Mouse (Mus musculus): ENCODE results near the gene Ets1. TPM values are rescaled to one million over a fixed set of nuclear protein-coding genes. Genes with fewer than 3 reads are reported as not detected.

The Ets1 gene
- total RNA-seq, 1 experiment from 2014 or later, result 25.9 TPM

GRCm38 (mm10) chr9:32650738-32651137 lies 14.7 kb downstream of the Ets1 start:
- peak in 1 of 2 experiments; percentile 8; a peak in 1 of 4 replicates for ATAC-seq (replicated peaks in 1 of 2; ENCODE audit: insufficient read depth in 1 of 2, low FRiP score in 2 of 2, low TSS enrichment in 1 of 2, low read depth in 1 of 2, poor library complexity in 2 of 2, severe bottlenecking in 2 of 2)

DNA sequence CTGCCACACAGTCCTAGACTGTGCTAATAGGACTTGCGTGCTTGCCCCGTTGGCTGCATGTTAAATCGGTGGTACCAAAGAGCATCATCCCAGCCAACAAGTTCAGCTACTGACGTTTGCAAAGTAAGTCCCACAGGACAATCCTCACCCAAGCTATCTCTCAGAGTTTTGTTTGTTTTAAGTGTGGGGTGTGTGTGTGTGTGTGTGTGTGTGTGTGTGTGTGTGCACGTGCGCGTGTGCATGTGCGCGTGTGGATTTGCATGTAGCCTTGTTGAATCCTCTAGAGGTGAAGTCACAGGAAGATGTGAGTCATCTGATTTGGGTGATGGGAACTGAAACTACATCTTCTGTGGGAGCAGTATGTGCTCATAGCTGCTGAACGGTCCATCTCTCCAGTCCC lies 16.1 kb downstream of the Ets1 start:
- no peak for ATAC-seq (replicated peaks in 1 of 2; ENCODE audit: insufficient read depth in 1 of 2, low FRiP score in 2 of 2, low TSS enrichment in 1 of 2, low read depth in 1 of 2, poor library complexity in 2 of 2, severe bottlenecking in 2 of 2)

- peak; percentile 47 to 64; a peak in 1 of 4 replicates for ATAC-seq (replicated peaks in 1 of 2; ENCODE audit: insufficient read depth in 1 of 2, low FRiP score in 2 of 2, low TSS enrichment in 1 of 2, low read depth in 1 of 2, poor library complexity in 2 of 2, severe bottlenecking in 2 of 2)
These were observed 18.3 kb downstream of the Ets1 start for GRCm38 (mm10) chr9:32654305-32654704.

DNA sequence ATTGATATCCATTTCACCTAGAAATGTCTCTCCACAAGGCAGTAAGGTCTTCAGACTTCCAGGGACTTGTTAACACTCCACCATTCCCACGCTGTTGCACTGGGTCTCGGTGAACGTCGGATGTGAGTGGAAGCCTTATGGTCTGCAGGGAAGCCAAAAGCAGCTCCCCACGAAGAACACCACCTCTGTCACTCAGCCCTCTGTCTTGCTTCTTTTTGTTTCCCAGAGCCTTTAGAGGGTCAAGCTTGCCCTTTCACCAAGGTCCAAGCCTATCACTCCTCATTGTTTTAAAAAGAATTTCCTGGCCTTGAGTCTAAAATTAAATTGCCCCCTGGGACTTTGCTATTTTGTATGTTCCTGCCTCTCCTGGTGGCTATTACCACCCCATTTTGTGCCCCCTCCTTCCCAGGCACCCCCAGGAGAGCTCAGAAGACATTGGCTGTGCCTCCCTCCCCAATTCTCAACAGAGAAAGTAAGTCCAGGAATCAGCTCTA lies 20.4 kb downstream of the Ets1 start:
- no peak for ATAC-seq (replicated peaks in 1 of 2; ENCODE audit: insufficient read depth in 1 of 2, low FRiP score in 2 of 2, low TSS enrichment in 1 of 2, low read depth in 1 of 2, poor library complexity in 2 of 2, severe bottlenecking in 2 of 2)

DNA sequence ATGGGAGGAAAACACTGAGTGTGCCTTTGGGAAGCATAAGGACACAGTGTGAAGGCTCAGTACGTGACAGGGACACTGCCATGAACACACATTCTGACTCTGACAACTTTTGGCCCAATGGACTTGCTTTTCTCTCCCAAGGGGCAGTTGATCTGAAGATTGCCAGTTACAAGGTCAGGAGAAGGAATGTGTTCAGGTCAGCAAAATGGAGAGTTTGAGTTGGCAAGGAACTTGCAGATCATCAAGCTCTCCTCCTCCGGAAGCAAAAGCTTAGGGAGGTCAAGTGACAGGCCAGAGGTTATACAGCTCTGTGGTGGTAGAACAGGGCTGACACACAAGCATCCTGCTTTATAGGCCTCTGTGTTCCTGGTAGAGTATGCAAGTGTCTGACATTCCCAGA lies 21.1 kb downstream of the Ets1 start:
- no peak for ATAC-seq (replicated peaks in 1 of 2; ENCODE audit: insufficient read depth in 1 of 2, low FRiP score in 2 of 2, low TSS enrichment in 1 of 2, low read depth in 1 of 2, poor library complexity in 2 of 2, severe bottlenecking in 2 of 2)

DNA sequence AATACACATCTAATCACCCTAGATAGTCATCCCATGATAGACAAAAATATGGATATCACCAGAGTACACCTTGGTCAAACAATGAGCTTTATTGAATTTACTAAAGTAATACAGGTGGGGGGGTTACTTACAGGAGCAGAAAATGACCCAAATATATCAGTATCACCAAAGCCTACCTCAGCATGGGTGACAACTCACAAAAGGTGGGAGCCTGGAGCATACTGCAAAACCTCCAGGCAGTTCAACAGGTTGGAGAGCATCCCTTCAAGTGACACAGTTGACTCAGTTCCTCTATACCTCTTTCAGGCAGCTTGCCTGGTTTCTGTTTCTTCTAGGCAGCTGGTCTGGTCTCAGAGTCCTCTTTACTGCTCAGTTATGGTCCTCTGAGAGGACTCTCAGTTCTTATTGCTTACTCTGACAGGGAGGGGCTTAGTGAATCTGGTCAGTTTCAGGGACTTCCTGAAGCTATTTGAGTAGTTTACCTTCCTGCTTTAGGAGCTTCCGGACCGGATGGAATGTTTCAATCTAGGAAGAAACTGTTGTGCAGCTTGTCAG lies 24.5 kb downstream of the Ets1 start:
- no peak for ATAC-seq (replicated peaks in 1 of 2; ENCODE audit: insufficient read depth in 1 of 2, low FRiP score in 2 of 2, low TSS enrichment in 1 of 2, low read depth in 1 of 2, poor library complexity in 2 of 2, severe bottlenecking in 2 of 2)

- ATAC-seq (replicated peaks in 1 of 2; ENCODE audit: insufficient read depth in 1 of 2, low FRiP score in 2 of 2, low TSS enrichment in 1 of 2, low read depth in 1 of 2, poor library complexity in 2 of 2, severe bottlenecking in 2 of 2), result no peak
These were observed 25.1 kb downstream of the Ets1 start for GRCm38 (mm10) chr9:32661071-32661470.

DNA sequence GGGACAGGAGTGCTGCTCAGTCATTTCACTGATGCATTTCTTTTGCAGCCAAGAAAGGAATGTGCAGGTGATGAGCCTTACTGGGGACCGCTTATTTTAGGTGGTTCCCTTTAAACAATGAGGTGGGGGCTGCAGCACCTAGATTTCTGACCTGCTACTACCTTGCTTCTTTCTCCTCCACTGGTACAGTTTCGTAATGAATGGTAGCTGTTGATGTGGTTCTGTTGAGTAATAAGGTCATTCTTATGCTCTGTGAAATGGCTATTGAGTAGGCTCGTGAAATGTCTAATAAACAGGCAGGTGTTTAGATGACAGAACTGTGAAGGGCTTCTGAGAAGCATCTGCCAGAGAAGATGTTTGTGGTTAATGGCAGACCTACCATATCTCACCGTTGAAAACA lies 25.5 kb downstream of the Ets1 start:
- ATAC-seq (replicated peaks in 1 of 2; ENCODE audit: insufficient read depth in 1 of 2, low FRiP score in 2 of 2, low TSS enrichment in 1 of 2, low read depth in 1 of 2, poor library complexity in 2 of 2, severe bottlenecking in 2 of 2), result peak in 1 of 2 experiments; percentile 14; a peak in 1 of 4 replicates

DNA sequence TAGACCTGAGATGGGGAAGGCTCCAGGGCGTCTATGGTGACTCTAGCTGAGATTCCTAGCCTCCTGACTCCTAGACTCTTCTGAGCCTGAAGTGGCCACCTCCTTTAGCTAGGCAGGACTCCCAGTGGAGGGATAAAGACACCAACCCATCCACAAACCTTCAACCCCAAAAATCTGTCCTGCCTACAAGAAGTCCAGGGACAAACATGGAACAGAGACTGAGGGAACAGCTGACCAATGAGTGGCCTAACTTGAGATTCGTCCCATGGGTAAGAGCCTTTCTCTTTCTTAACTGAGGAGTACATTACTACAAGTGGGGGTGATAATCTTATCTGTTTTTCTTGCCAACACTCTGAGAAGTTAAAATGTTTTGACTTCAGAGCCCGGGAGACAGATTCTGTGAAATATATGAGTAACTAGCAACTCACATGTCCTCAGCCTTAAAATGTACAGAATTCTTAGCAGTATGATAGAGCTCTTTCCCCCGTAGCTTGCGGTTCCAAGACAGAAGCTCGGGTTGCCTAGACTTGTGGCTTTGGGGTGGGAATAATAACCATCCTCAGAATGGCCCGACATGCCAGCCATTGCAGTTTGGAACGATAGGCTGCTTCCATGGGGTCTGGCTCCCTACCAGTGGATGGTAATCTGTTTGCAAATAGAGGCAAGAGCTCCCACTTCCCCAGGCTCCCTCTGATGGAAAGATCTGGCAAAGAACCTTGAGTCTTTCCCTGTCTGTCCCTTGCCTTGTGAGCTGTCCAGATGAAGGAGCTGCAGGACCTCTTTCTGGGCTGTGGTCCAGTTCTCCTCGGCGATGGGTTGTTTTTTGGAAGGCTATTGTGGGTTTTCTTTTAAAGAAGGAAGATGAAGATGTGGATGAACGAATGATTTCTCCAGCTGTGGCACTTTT lies 30.8 kb downstream of the Ets1 start:
- no peak for ATAC-seq (replicated peaks in 1 of 2; ENCODE audit: insufficient read depth in 1 of 2, low FRiP score in 2 of 2, low TSS enrichment in 1 of 2, low read depth in 1 of 2, poor library complexity in 2 of 2, severe bottlenecking in 2 of 2)

DNA sequence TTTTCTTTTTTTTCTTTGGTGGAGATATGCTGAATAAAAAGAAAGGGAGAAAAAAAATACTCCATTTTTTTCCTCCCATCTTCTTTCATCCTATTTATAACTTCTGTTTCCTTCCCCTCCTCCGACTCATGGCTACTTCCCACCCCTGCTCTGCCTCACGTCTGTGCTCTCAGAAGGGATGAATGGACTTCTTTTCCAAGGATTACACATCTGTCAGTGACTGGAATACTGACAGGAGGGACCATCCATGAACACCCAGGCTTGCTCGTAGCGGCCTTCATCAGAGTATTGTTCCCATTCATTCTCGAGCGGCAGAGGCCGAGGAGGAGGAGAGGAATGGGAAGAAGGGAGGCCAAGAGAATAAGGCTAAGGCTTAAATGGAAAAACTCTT lies 31.5 kb downstream of the Ets1 start:
- ATAC-seq (replicated peaks in 1 of 2; ENCODE audit: insufficient read depth in 1 of 2, low FRiP score in 2 of 2, low TSS enrichment in 1 of 2, low read depth in 1 of 2, poor library complexity in 2 of 2, severe bottlenecking in 2 of 2), result no peak

DNA sequence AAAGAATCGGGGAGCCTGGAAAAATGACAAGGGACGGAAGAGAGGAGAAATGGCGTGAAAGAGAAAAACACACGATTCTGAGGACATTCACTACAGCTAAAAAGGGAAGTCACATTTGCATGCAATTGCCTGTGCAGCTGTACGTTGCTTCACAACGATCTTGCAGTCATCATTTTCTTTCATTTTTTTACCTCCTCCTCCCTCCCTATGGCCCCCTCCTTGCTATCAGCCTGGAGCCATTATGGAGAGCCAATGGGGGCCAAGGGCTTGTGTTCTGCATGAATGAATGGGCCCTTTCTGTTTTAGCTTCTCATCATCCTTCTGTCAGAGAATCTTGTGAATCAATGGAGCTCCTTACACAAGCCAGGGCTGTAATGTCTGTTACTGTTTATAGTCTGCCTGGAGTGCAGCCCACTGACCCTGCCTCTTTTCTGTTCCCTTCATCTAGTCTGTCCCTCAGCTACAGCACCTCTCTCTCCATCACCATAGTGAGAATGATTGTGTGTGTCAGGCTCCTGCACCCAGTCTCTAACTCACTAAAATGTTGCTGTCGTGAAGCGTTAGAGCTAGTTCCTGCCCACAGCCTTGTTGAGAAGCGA lies 32.2 kb downstream of the Ets1 start:
- ATAC-seq (replicated peaks in 1 of 2; ENCODE audit: insufficient read depth in 1 of 2, low FRiP score in 2 of 2, low TSS enrichment in 1 of 2, low read depth in 1 of 2, poor library complexity in 2 of 2, severe bottlenecking in 2 of 2), result peak; percentile 20 to 57; a peak in 3 of 4 replicates

- no peak for ATAC-seq (replicated peaks in 1 of 2; ENCODE audit: insufficient read depth in 1 of 2, low FRiP score in 2 of 2, low TSS enrichment in 1 of 2, low read depth in 1 of 2, poor library complexity in 2 of 2, severe bottlenecking in 2 of 2)
These were observed 33.4 kb downstream of the Ets1 start for GRCm38 (mm10) chr9:32669397-32669796.

DNA sequence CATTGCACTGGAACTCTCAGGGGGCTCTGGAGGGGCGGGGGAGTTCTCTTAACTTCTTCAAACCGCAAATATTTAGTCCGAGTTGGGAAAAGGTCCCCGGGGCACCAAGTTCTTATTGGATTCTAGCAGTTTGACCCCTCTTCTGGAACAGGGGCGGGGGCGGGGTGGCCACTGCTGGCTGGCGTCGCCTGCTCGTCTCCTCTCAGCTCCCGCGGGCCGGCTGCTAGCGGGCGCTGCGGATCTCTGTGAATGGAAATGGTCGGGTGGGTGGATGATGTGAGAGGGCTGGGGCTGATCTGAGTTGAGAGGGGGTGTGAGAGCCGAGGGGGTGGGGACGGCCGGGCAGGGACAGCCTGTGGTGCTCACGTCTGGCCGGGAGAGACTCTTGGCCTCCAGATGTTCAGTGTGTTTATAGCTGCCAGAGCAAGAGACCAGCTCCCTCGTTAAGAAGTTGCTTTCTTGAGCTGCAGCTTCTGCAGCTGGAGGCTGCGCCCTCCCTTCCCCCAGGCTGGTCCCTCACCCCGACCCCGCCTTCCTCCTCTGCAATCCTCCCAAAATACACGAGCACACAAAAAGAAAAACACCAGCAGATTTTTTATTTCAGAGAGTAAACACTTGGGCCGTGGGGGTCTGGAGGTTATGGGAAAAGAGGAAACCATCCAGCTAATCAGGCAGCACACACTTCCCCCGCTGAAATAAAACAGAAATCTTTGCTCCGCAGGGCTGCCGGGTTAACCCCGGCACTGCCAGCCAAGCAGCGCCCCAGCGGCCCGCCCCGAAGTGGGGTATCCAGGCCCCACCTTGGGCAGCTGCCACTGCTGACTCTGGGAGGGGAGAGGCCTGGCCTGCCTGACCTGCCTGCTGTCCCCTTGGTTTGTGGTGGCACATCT lies 36.2 kb downstream of the Ets1 start:
- ATAC-seq (replicated peaks in 1 of 2; ENCODE audit: insufficient read depth in 1 of 2, low FRiP score in 2 of 2, low TSS enrichment in 1 of 2, low read depth in 1 of 2, poor library complexity in 2 of 2, severe bottlenecking in 2 of 2), result peak; percentile 78 to 88

- no peak for ATAC-seq (replicated peaks in 1 of 2; ENCODE audit: insufficient read depth in 1 of 2, low FRiP score in 2 of 2, low TSS enrichment in 1 of 2, low read depth in 1 of 2, poor library complexity in 2 of 2, severe bottlenecking in 2 of 2)
These were observed 37.9 kb downstream of the Ets1 start for GRCm38 (mm10) chr9:32673923-32674322.

DNA sequence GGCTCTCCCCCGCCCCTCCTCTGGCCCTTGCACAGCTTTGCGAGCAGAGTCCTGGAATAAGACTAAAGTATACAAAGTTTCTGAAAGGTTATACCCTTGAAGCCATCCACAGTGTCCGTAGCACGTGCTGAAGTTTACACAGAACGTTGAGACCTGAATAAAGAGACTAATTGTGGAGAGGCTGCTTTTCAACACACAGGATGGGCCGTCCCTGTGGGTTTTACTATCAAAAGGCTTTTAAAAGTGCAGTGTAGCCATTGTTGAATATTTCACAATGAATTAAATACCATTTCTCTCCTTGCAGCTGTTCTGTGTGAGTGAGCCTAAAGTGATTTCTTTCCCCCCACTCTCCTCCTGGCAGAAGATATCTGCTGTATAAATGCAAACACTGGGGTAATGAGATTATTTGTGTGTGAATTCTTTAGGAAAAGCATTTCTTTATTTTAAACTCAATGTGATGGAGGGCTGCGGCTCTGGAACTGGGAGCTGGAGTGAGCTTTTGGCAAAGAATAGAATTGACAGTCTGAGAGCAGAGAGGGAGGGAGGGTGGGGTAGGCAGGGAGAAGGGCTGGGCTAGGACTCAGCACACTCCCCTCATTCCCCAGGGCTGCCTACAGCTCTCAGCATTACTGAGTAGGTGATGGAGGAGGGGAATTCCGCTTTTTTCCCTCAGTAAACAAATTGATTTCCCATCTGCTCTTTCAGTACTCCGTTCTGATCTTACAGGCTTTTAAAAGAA lies 39.8 kb downstream of the Ets1 start:
- no peak for ATAC-seq (replicated peaks in 1 of 2; ENCODE audit: insufficient read depth in 1 of 2, low FRiP score in 2 of 2, low TSS enrichment in 1 of 2, low read depth in 1 of 2, poor library complexity in 2 of 2, severe bottlenecking in 2 of 2)

DNA sequence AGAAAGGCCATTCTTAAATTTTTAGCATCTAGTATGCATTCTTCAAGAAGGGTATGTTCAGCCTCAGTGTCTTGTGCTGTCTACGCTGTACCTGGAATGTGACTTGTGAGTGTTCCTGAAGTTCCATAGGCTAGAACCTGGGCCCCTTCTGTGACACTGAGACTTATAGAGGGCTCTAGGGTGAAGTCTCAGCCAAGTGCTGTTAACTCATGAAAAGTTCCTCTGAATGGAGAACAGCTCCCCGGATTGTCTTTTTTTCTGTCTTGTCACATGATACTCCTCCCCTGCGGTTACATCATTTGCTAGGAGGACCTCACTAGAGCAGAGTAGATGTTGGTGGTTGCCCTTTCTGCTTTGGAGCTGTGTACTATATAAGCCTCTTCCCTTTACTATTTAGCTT lies 40.5 kb downstream of the Ets1 start:
- no peak for ATAC-seq (replicated peaks in 1 of 2; ENCODE audit: insufficient read depth in 1 of 2, low FRiP score in 2 of 2, low TSS enrichment in 1 of 2, low read depth in 1 of 2, poor library complexity in 2 of 2, severe bottlenecking in 2 of 2)

- ATAC-seq (replicated peaks in 1 of 2; ENCODE audit: insufficient read depth in 1 of 2, low FRiP score in 2 of 2, low TSS enrichment in 1 of 2, low read depth in 1 of 2, poor library complexity in 2 of 2, severe bottlenecking in 2 of 2), result no peak
These were observed 41.6 kb downstream of the Ets1 start for GRCm38 (mm10) chr9:32677646-32678045.

All from hematopoietic stem cell, adult 5-6 weeks (primary cell).